Mouse (Mus musculus) gastrocnemius, adult 2 months (tissue): Measurements from ENCODE around the gene Wdr27. TPM values are rescaled to one million over a fixed set of nuclear protein-coding genes. Genes with fewer than 3 reads are reported as not detected.

Experiments
- DNase-seq: peaks from one replicate; pipeline ENCODE4 v3.0.0; 2022
- H3K27ac ChIP-seq: fragments of 200-600 bp; 2 replicates; pipeline ENCODE4 v1.8.1; 2022; ENCODE audit warnings: mild to moderate bottlenecking
- H3K4me3 ChIP-seq: fragments of 200-600 bp; 2 replicates; pipeline ENCODE4 v1.8.1; 2022; ENCODE audit warnings: mild to moderate bottlenecking, moderate library complexity
- CTCF ChIP-seq: fragments of 200-600 bp; IDR thresholded peaks from 2 replicates; pipeline ENCODE4 v1.8.1; 2022; ENCODE audit warnings: antibody characterized with exemption, mild to moderate bottlenecking, moderate library complexity
- intact Hi-C: fragments of 180-260 bp; cut with DNase I; formaldehyde crosslinking; loops from one replicate; pipeline ENCODE4 v1.15.1; 2025
- total RNA-seq, 2 experiments: library from RNA; stranded (reverse); gene quantifications; 2 replicates each; pipeline ENCODE4 v1.2.3; 2021

The Wdr27 gene
- total RNA-seq, 2 experiments from 2014 or later: 0.94 to 3.0 TPM

DNA sequence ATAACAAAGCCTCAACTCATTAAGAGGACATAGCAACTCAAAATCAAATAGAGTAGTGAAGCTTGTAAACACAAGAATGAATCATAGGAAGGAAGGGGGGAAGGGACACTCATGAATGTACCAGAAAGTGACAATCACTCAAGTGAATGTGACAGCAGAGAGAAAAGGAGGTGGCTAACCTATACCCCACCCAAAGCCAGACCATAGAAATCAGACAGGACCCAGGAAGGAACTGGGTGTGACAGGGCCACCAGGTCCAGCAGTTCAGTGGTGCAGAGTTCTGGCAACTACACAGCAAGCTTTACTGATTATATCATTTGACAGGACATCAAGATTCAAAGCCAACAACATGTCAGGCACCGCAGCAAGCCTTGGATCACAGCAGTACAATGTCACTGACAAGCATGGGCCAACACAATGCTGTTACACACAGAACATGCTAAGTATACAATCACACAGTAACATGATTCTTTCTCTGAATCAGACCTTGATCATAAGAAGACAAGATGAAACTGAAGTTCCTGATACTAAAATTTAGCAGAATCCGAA, 68.2 kb downstream of the Wdr27 start:
- H3K27ac ChIP-seq: no peak overlapping the region
- DNase-seq: no peak
- no peak for TF ChIP-seq CTCF
- intact Hi-C loops: no loop called here
- no peak overlapping the region for H3K4me3 ChIP-seq

- intact Hi-C loops: no loop called here
- no peak overlapping the region for H3K4me3 ChIP-seq
These were observed 82.7 kb downstream of the Wdr27 start for GRCm38 (mm10) chr17:14860220-14860619.

GRCm38 (mm10) chr17:14847709-14848108, 95.2 kb downstream of the Wdr27 start:
- no peak for TF ChIP-seq CTCF

More at GRCm38 (mm10) chr17:14860220-14860619, 82.7 kb downstream of the Wdr27 start:
- peak; percentile 19 for DNase-seq
- H3K27ac ChIP-seq: peak overlapping the region; percentile 8; the same call in 1 of the 2 replicates
- peak; percentile 53 for TF ChIP-seq CTCF

DNA sequence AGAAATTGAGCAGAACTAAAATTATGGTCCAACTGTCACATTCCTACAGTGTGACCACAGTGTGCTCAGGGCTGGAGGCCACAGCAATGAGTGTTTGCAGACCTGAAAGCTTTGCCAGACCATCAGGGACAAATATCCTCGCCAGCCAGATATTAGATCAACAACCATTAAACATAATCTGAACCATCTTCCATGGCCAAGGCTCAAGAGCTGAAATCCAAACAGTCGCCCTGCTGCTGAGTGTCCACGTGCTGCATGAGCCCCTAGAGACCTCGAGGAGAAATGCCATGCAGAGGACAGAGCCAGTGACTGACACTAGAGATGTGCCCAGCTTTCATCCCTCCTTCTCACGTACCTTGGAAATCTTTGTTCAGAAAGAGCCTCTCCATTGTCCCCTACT, 96.1 kb downstream of the Wdr27 start:
- no peak for TF ChIP-seq CTCF
- DNase-seq: peak; percentile 61
- Histone ChIP-seq H3K27ac (peak overlapping the region; percentile 68), H3K4me3 (no peak overlapping the region)
- intact Hi-C loops: no loop called here

More at GRCm38 (mm10) chr17:14847709-14848108, 95.2 kb downstream of the Wdr27 start:
- intact Hi-C loops: no loop called here
- Histone ChIP-seq H3K4me3 (no peak overlapping the region), H3K27ac (no peak overlapping the region)
- DNase-seq: no peak

DNA sequence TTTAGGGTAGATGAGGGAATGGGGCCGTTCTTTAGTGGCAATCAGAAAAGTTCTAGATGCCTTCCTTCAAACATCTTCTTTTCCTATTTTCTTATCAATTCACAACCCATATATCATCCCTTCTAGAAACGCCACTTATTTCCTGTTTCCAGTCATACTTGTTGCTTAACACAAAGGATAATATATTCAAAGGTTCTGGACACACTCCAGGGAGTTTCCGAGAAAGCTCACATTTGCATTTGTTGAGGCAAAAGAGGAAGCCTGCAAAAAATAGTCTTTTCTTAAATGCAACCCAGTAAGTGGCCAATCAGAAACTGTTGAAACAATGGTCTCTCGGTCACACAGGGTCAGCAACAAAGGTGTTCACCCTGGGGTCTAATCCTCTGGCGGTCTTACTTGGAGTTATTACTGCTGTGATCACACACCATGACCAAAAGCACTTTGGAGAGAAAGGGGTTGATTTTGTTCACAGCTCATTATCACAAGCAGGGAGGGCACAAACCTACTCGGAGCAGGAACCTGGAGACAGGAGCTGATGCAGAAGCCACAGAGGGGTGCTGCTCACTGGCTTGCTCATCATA, 116.2 kb downstream of the Wdr27 start:
- Histone ChIP-seq H3K27ac (no peak overlapping the region), H3K4me3 (no peak overlapping the region)
- no peak for TF ChIP-seq CTCF
- intact Hi-C loops: no loop called here
- no peak for DNase-seq

DNA sequence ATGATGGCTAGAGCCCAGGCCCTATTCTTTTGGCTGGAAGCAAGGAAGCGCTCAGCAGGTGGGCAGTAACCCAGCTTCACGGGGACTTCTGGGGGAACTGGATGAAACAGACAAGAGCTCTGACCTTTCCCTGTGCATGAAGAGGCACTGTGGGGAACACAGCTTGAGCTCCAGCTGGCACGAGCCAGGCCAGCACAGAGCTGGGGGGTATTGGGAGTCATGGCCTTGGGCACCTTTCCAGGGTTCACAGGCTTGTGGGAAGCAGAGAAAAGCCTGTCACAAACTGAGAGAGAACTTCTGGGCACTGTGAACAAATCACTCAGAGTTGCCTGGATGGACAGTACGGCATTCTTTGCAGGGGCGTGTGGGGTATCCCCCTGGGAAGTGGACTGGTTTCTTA, 118.0 kb downstream of the Wdr27 start:
- peak overlapping the region; percentile 12; the same call in 1 of the 2 replicates for H3K27ac ChIP-seq
- TF ChIP-seq CTCF: no peak
- no peak overlapping the region for H3K4me3 ChIP-seq
- peak; percentile 52 for DNase-seq
- intact Hi-C loops: no loop called here

DNA sequence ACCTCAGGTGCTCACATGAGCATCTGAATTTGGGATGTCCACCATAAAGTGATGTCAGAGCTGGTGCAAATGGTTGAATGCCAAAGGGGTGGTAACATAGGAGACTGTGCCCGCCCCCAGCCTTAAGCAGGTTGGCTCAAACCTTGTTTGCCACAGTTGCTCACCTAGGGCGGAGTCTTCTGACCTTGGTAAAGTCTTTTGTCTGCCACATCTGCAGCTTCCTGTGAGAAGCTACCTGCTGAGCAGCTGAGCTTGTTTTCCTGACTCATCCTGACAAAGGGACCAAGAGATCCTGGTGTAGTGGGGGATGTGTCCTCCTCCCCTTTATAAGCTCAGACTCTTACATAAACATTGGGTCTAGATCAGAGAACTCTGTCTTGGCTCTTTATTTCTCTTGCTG, 125.0 kb downstream of the Wdr27 start:
- no peak overlapping the region for H3K27ac ChIP-seq
- TF ChIP-seq CTCF: no peak
- H3K4me3 ChIP-seq: no peak overlapping the region
- DNase-seq: no peak
- intact Hi-C loops: no loop called here

- H3K4me3 ChIP-seq: no peak overlapping the region
- no peak for DNase-seq
- TF ChIP-seq CTCF: no peak
- H3K27ac ChIP-seq: no peak overlapping the region
- intact Hi-C loops: no loop called here
These were observed 126.9 kb downstream of the Wdr27 start for GRCm38 (mm10) chr17:14816107-14816506.

GRCm38 (mm10) chr17:14815304-14815703, 127.7 kb downstream of the Wdr27 start:
- no peak for TF ChIP-seq CTCF
- no peak overlapping the region for H3K27ac ChIP-seq
- intact Hi-C loops: no loop called here
- DNase-seq: no peak
- H3K4me3 ChIP-seq: no peak overlapping the region

DNA sequence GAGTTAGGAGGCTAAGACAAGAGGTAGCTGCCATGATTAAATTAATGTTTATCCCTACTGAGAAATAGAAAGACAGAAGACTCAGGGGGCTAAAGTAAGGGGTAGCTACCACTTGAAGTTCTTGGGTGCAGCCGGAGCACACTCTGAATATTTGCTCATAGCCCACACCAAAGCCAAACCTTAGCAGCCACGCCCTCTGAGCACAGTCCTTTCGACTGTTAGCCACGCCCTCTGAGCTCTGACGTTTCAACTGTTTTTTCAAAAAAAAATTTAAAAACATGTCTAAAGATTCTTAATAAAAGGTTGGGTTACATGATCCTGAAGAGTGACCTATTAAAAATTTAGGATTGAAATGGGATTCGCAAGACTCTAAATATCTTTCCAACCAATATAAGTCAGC, 130.3 kb downstream of the Wdr27 start:
- peak overlapping the region; percentile 25 for H3K4me3 ChIP-seq
- TF ChIP-seq CTCF: no peak
- H3K27ac ChIP-seq: peak overlapping the region; percentile 76
- DNase-seq: peak; percentile 56
- intact Hi-C loops: no loop called here

DNA sequence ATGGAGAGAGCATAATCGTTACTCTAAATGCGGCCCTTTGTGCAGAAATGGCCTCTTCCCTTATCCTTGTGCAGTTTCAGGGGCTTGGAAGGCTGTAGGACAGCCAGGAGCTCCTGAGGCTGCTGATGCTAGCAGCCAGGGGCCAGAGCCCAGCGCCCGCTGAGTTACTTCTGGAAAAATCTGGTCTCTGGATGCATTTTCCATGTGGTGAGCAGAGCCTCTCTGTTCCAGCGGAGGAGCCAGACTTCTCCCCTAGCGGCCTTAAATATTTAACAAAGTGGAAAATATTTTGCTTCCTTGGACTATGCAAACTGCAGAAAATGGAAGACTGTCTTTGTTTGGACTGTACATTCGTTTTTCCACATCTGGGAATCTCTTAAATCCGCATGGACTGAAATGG, 130.9 kb downstream of the Wdr27 start:
- Histone ChIP-seq H3K27ac (peak overlapping the region; percentile 76), H3K4me3 (peak overlapping the region; percentile 25)
- TF ChIP-seq CTCF: peak; percentile 31; the same call in 1 of the 2 replicates
- DNase-seq: peak; percentile 55
- intact Hi-C loops: no loop called here

- no peak for TF ChIP-seq CTCF
- no peak overlapping the region for H3K4me3 ChIP-seq
These were observed 136.2 kb downstream of the Wdr27 start for GRCm38 (mm10) chr17:14806808-14807207.

GRCm38 (mm10) chr17:14799243-14799642, 143.7 kb downstream of the Wdr27 start:
- DNase-seq: no peak
- no peak for TF ChIP-seq CTCF
- Histone ChIP-seq H3K27ac (no peak overlapping the region), H3K4me3 (no peak overlapping the region)
- intact Hi-C loops: no loop called here

More at GRCm38 (mm10) chr17:14806808-14807207, 136.2 kb downstream of the Wdr27 start:
- DNase-seq: no peak
- no peak overlapping the region for H3K27ac ChIP-seq
- intact Hi-C loops: no loop called here

DNA sequence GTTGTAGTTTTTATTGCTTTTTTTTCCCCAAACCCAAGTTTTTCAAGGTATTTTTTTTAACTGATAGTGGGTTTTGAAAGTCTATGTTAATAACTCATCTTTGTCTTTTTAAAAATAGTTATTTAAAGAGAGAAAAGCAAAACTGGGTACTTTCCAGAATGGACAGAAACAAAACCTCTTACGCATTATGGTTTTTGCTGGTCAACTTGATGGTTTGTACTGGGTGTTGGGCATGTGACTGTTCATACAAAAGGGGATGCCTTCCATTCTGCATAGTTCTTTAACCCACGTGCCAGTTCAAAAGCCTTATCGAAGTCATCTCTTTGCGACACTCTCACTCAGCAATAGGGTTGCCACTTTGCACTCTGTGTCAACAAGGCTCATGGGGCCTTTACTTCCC, 147.9 kb downstream of the Wdr27 start:
- no peak for DNase-seq
- TF ChIP-seq CTCF: no peak
- Histone ChIP-seq H3K4me3 (no peak overlapping the region), H3K27ac (no peak overlapping the region)
- intact Hi-C loops: no loop called here
